Mouse (Mus musculus): Measurements from ENCODE around the gene Crybg2.

Gene Crybg2

DNA sequence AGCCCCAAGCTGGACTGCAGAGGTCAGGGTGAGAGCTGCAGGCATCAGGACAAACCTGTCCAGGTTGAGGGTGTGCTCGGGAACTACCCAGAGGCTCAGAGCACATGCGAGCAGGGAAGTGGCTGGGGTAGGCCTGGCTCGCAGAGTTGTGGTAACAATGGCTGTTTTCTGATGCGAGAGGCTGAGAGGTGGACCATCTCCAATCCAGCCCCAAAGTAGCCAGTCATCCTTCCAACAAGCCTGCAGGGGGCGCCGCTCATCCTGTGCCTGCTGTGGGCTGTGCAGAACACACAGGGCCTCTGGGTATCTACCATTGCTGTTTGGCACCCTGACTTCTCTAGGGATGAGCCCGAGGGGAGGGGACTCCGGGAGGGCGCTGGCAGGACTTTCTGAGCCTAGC is 59.0 kb downstream of the Crybg2 start:
- no peak for DNase-seq (ENCODE audit: low spot score in 2 of 2)

- DNase-seq (ENCODE audit: low spot score in 2 of 2) = no peak
Measured at GRCm38 (mm10) chr4:134120192-134120805, 59.7 kb downstream of the Crybg2 start.

DNA sequence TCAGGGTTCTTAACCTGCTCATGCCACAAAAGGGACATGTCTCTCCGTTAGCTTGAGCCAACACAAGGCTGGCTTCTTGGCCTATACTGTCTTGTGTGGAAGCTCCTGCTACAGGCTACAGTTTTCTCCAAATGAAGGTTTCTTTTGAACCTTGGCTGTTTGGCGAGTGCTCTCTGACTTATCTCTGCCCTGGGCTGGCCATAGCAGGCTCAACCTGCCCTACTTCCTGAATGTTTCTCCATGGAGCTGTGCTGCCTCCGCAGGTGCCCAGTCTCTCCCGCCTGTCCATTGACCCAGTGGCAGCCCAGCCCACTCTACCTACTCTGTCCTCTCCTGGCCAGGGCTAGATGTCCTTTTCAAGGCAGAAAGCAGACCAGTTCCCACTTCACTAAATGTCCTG is 60.3 kb downstream of the Crybg2 start:
- DNase-seq (ENCODE audit: low spot score in 2 of 2) = no peak

- DNase-seq (ENCODE audit: low spot score in 2 of 2) = no peak
Measured at GRCm38 (mm10) chr4:134121571-134121970, 61.0 kb downstream of the Crybg2 start.

DNA sequence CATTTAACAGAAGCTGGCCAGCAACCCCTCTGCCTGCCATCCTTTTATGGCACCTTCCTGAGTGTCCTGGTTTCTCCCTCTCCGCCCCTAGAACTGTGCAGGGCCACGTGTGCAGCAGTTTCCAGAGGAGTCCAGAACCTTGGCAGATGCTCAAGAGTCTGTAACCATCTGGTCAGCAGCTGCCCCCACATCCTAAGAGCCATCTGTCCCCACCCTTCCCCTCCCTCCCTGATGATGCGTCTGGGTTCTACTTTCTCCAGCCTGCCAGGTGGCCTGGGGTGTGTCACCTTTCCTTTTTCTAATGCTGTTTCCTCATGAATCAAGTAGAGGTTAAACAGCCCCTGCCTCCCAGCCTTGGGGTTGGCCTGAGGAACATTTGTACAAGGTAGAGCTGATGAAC is 61.7 kb downstream of the Crybg2 start:
- no peak for DNase-seq (ENCODE audit: low spot score in 2 of 2)

GRCm38 (mm10) chr4:134123147-134123546 is 62.5 kb downstream of the Crybg2 start:
- no peak for DNase-seq (ENCODE audit: low spot score in 2 of 2)

GRCm38 (mm10) chr4:134123680-134124551 is 63.3 kb downstream of the Crybg2 start:
- DNase-seq (ENCODE audit: low spot score in 2 of 2) = peak; percentile 60 to 78

- DNase-seq (ENCODE audit: low spot score in 2 of 2) = no peak
Measured at GRCm38 (mm10) chr4:134125383-134126060, 64.9 kb downstream of the Crybg2 start.

- no peak for DNase-seq (ENCODE audit: low spot score in 2 of 2)
Measured at GRCm38 (mm10) chr4:134126300-134127120, 65.9 kb downstream of the Crybg2 start.

GRCm38 (mm10) chr4:134127121-134127455 is 66.5 kb downstream of the Crybg2 start:
- DNase-seq (ENCODE audit: low spot score in 2 of 2) = peak in 1 of 2 experiments; percentile 50

DNA sequence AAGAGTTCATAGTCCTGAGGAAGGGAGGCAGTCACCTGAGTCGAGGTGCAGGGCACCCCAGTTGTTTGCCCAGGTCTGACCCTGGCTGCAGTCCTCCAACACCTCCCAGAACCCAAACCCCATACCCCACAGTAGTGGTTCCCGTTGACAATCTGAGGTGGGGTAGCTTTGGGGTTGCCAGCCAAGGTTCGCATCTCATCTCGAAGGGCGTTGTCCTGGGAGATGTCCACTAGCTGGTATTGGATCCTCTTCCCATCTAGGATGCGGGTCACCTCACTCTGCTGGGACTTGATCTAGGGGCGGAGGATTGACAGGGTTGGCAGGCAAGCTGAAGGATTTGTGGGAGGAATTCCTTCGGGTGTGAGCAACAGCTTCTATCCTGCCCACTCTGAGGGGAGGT is 67.2 kb downstream of the Crybg2 start:
- no peak for DNase-seq (ENCODE audit: low spot score in 2 of 2)

GRCm38 (mm10) chr4:134128221-134128982 is 67.8 kb downstream of the Crybg2 start, which contains the start of gene Sh3bgrl3:
TSS of gene Sh3bgrl3 (minus strand) at chr4:134128789.
- peak; percentile 70 to 76 for DNase-seq (ENCODE audit: low spot score in 2 of 2)

DNA sequence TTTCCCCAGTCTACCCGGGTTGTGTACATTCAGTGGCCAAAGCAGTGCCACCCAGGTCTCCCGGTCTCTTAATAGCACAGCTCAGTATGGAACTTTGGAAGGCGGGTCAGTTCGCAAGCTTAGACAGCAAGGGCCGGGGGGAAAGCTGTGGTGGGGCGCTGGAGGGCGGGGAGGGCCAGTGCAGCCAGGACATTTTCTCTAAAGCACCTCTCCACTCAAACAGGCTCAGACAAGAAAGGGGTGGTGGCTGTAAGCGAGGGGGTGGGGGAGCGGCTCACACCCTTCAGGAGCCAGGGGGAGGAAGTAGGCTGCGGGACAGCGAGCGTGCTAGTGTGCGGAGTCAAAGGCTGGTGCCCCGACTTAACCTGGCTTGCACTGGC is 68.4 kb downstream of the Crybg2 start:
- no peak for DNase-seq (ENCODE audit: low spot score in 2 of 2)

GRCm38 (mm10) chr4:134129482-134129881 is 68.9 kb downstream of the Crybg2 start:
- no peak for DNase-seq (ENCODE audit: low spot score in 2 of 2)

GRCm38 (mm10) chr4:134132117-134132516 is 71.5 kb downstream of the Crybg2 start:
- no peak for DNase-seq (ENCODE audit: low spot score in 2 of 2)

DNA sequence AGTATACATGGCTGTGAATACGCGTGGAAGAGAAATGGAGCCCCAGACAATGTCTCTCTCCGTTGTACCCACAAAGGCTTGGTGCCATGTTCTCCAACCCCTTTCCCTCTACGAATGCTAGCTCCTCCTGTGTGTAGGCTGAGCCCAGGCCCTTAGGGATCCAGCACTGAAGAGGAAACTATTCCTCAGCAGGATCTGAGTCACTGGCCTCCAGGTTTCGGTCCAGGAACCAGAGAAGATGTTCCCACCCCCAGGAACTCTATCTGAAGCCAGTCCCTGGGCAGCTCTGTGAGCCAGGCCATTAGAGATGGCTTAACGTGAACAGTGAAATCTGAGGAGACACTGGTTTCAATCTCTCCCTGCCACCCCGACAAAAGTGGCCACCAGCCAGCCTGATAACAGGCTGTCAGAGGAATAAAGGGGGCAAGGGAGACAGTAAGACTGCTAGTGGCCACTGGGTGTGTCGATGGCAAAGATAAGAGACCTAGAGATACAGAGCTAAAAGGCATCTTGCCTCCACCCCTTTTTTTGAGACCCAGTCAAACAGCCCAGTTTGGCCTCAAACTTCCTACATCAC is 72.0 kb downstream of the Crybg2 start:
- no peak for DNase-seq (ENCODE audit: low spot score in 2 of 2)

DNA sequence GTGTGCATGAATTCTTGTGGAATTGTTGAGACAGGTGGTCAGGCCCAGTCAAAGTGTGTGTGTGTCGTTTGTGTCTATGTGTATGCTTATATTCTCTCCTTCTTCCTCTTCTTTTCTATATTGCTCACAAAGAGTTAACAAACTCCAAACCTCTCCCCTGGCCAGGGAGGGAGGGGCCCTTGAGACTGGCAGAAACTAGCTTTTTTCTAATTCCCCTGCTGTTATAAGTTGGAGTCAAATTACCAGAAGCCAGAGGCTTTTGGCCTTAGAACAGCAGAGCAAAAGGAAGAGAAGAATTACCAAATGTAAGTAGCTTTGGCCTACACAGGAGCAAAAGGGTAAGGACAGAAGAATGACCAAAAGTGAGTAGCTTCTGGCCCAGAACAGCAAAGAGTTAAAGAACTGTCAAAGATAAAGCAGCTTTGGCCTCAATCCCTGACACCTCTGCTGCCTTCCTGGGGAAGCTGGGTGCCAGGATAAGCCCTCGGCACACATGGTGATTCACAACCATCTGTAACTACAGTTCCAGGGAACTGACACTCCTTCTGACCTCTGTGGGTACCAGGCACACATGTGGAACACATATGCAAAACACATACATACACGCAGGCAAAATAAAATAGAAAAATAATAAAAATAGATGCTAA is 75.8 kb downstream of the Crybg2 start:
- no peak for DNase-seq (ENCODE audit: low spot score in 2 of 2)

GRCm38 (mm10) chr4:134138857-134139256 is 78.2 kb downstream of the Crybg2 start:
- DNase-seq (ENCODE audit: low spot score in 2 of 2) = no peak

Measured in frontal cortex, postnatal 25 days (tissue).